Mouse (Mus musculus) liver, adult 2 months (tissue): Measurements from ENCODE around the gene Mthfd1l.

Source experiments
- CTCF ChIP-seq: fragments of 200-500 bp; IDR thresholded peaks from 2 replicates; pipeline ENCODE4 v1.5.1; 2011; ENCODE audit warnings: low read depth, low read length, control low read depth
- POLR2A ChIP-seq: fragments of 200-500 bp; IDR thresholded peaks from 2 replicates; pipeline ENCODE4 v1.6.1; 2011; ENCODE audit warnings: low read length, control low read depth; ENCODE audit not compliant: insufficient read depth; ENCODE audit errors: extremely low read depth

GRCm38 (mm10) chr10:3949306-3949705 lies 23.6 kb upstream of the Mthfd1l start:
- TF ChIP-seq CTCF = no peak
- no peak for TF ChIP-seq POLR2A
